Mouse (Mus musculus) forebrain, postnatal 0 days (tissue): ENCODE data around the gene Ptprt. TPM values are rescaled to one million over a fixed set of nuclear protein-coding genes. Genes with fewer than 3 reads are reported as not detected.

Experiments used
- ATAC-seq: fragments of 200-750 bp; cut with Nextera tagmentation; 2 replicates; pipeline ENCODE4 v1.8.0; 2017; ENCODE audit warnings: mild to moderate bottlenecking, moderate library complexity
- DNase-seq: peaks from one replicate; pipeline ENCODE4 v3.0.0-alpha.2; 2015
- H3K27ac ChIP-seq: fragments of 300-500 bp; sonication (generic); 2 replicates; pipeline ENCODE4 v1.5.1; 2014; ENCODE audit warnings: low read depth, mild to moderate bottlenecking, antibody characterized with exemption, low read length, moderate library complexity, mixed read lengths
- H3K27me3 ChIP-seq: fragments of 300-500 bp; sonication (generic); 2 replicates; pipeline ENCODE4 v1.6.1; 2014; ENCODE audit warnings: mild to moderate bottlenecking, low read length, mixed read lengths; ENCODE audit not compliant: insufficient read depth
- H3K36me3 ChIP-seq: fragments of 300-500 bp; sonication (generic); 2 replicates; pipeline ENCODE4 v1.6.1; 2014; ENCODE audit warnings: mild to moderate bottlenecking, moderate library complexity; ENCODE audit not compliant: insufficient read depth
- H3K4me1 ChIP-seq: fragments of 300-500 bp; sonication (generic); 2 replicates; pipeline ENCODE4 v1.6.1; 2014; ENCODE audit warnings: antibody characterized with exemption; ENCODE audit not compliant: insufficient read depth
- H3K4me2 ChIP-seq: fragments of 300-500 bp; sonication (generic); 2 replicates; pipeline ENCODE4 v1.6.1; 2014; ENCODE audit warnings: low read depth, mild to moderate bottlenecking, moderate library complexity
- H3K4me3 ChIP-seq: fragments of 300-500 bp; sonication (generic); 2 replicates; pipeline ENCODE4 v1.5.1; 2014; ENCODE audit warnings: low read depth, low read length, mixed read lengths
- H3K9ac ChIP-seq: fragments of 300-500 bp; sonication (generic); 2 replicates; pipeline ENCODE4 v1.6.1; 2014; ENCODE audit warnings: mild to moderate bottlenecking
- H3K9me3 ChIP-seq: fragments of 300-500 bp; sonication (generic); 2 replicates; pipeline ENCODE4 v1.6.1; 2016; ENCODE audit warnings: low read length
- CTCF ChIP-seq: sonication (generic); IDR thresholded peaks from 2 replicates; pipeline ENCODE4 v1.5.1; 2016; ENCODE audit warnings: antibody characterized with exemption, control low read depth, low read depth
- WGBS: fragments of 180-500 bp; shearing (Covaris S2); extraction: QIAGEN DNeasy Blood & Tissue Kit; methylation state at CpG from one replicate; pipeline ENCODE4 v1.1.7; 2014; 5-methylcytosine and 5-hydroxymethylcytosine counted together
- polyA plus RNA-seq: library from polyadenylated mRNA; unstranded; fragments of >200 nt; fragmentation: Nextera tagmentation; extraction: Ambion mirVana; gene quantifications from 2 replicates; pipeline ENCODE4 v1.2.1, GENCODE M21; 2015
- total RNA-seq: library from RNA; depleted of rRNA; stranded (reverse); fragments of >200 nt; gene quantifications from 2 replicates; pipeline ENCODE4 v1.2.3, GENCODE M21; 2014

Ptprt gene
- total and polyA plus RNA-seq, 2 experiments from 2014 or later = 12.0 to 58.4 TPM

GRCm38 (mm10) chr2:161835001-161835400, 825.9 kb downstream of the Ptprt start:
- H3K4me3 ChIP-seq = no peak overlapping the region
- no peaks in the 10 kb centered on the region for H3K36me3 ChIP-seq
- no peak overlapping the region for H3K4me2 ChIP-seq
- H3K9me3 ChIP-seq = no peaks in the 10 kb centered on the region
- no peaks in the 10 kb centered on the region for H3K4me1 ChIP-seq
- no peak for TF ChIP-seq CTCF
- no peaks in the 10 kb centered on the region for H3K27me3 ChIP-seq
- H3K9ac ChIP-seq = no peak overlapping the region
- ATAC-seq = no peak
- no peak for DNase-seq
- no peak overlapping the region for H3K27ac ChIP-seq
- 77% methylated on average over 4 of the region's 4 CpGs for WGBS

- no peaks in the 10 kb centered on the region for H3K27me3 ChIP-seq
These were observed 827.1 kb downstream of the Ptprt start for GRCm38 (mm10) chr2:161833846-161834245.

GRCm38 (mm10) chr2:161813326-161813725, 847.6 kb downstream of the Ptprt start:
- Histone ChIP-seq H3K9me3 (no peaks in the 10 kb centered on the region), H3K4me3 (no peak overlapping the region), H3K4me2 (no peak overlapping the region), H3K36me3 (no peaks in the 10 kb centered on the region), H3K27ac (no peak overlapping the region), H3K27me3 (no peaks in the 10 kb centered on the region), H3K4me1 (no peaks in the 10 kb centered on the region), H3K9ac (no peak overlapping the region)
- 90% methylated on average over 1 of the region's 1 CpGs for WGBS
- no peak for ATAC-seq
- TF ChIP-seq CTCF = no peak
- no peak for DNase-seq

More at GRCm38 (mm10) chr2:161833846-161834245, 827.1 kb downstream of the Ptprt start:
- no peak for ATAC-seq
- TF ChIP-seq CTCF = no peak
- no peak overlapping the region for H3K4me3 ChIP-seq
- no peaks in the 10 kb centered on the region for H3K4me1 ChIP-seq
- H3K4me2 ChIP-seq = no peak overlapping the region
- DNase-seq = no peak
- H3K27ac ChIP-seq = no peak overlapping the region
- H3K9ac ChIP-seq = no peak overlapping the region
- no peaks in the 10 kb centered on the region for H3K36me3 ChIP-seq
- no peaks in the 10 kb centered on the region for H3K9me3 ChIP-seq
- 77% methylated on average over 2 of the region's 2 CpGs for WGBS

GRCm38 (mm10) chr2:161808086-161808801, 852.7 kb downstream of the Ptprt start:
- Histone ChIP-seq H3K9me3 (no peaks in the 10 kb centered on the region), H3K27me3 (no peaks in the 10 kb centered on the region), H3K36me3 (no peaks in the 10 kb centered on the region), H3K9ac (no peak overlapping the region), H3K4me2 (no peak overlapping the region), H3K4me1 (no peaks in the 10 kb centered on the region), H3K4me3 (no peak overlapping the region), H3K27ac (no peak overlapping the region)
- ATAC-seq = no peak
- 60% methylated on average over 9 of the region's 9 CpGs for WGBS
- DNase-seq = peak; percentile 39
- no peak for TF ChIP-seq CTCF

- WGBS = 59% methylated on average over 8 of the region's 8 CpGs
- no peaks in the 10 kb centered on the region for H3K9me3 ChIP-seq
- ATAC-seq = no peak
- no peak overlapping the region for H3K4me3 ChIP-seq
- no peak overlapping the region for H3K9ac ChIP-seq
- no peak for TF ChIP-seq CTCF
- no peak overlapping the region for H3K27ac ChIP-seq
- H3K36me3 ChIP-seq = no peaks in the 10 kb centered on the region
- DNase-seq = no peak
- no peaks in the 10 kb centered on the region for H3K4me1 ChIP-seq
- H3K4me2 ChIP-seq = no peak overlapping the region
- H3K27me3 ChIP-seq = no peaks in the 10 kb centered on the region
These were observed 854.5 kb downstream of the Ptprt start for GRCm38 (mm10) chr2:161806287-161807007.

GRCm38 (mm10) chr2:161799946-161800345, 861.0 kb downstream of the Ptprt start:
- DNase-seq = peak; percentile 37
- 51% methylated on average over 6 of the region's 6 CpGs for WGBS

GRCm38 (mm10) chr2:161767528-161767927, 893.4 kb downstream of the Ptprt start:
- 54% methylated on average over 2 of the region's 2 CpGs for WGBS
- Histone ChIP-seq H3K9ac (no peak overlapping the region), H3K9me3 (no peaks in the 10 kb centered on the region), H3K27ac (no peak overlapping the region), H3K4me1 (no peaks in the 10 kb centered on the region), H3K4me3 (no peak overlapping the region), H3K36me3 (no peaks in the 10 kb centered on the region), H3K27me3 (no peaks in the 10 kb centered on the region), H3K4me2 (no peak overlapping the region)
- TF ChIP-seq CTCF = no peak
- DNase-seq = peak; percentile 56
- peak; percentile 69 for ATAC-seq

More at GRCm38 (mm10) chr2:161799946-161800345, 861.0 kb downstream of the Ptprt start:
- Histone ChIP-seq H3K4me3 (no peak overlapping the region), H3K9me3 (no peaks in the 10 kb centered on the region), H3K27me3 (no peaks in the 10 kb centered on the region), H3K4me1 (no peaks in the 10 kb centered on the region), H3K4me2 (no peak overlapping the region), H3K9ac (no peak overlapping the region), H3K36me3 (no peaks in the 10 kb centered on the region), H3K27ac (no peak overlapping the region)
- 0 out of 2 replicates have a peak, but pooled peaks have one; percentile 15 for TF ChIP-seq CTCF
- ATAC-seq = peak; percentile 76
